Mouse (Mus musculus) monocyte, adult 2 months (primary cell): ENCODE data around the gene Pde11a.

Source experiments
- DNase-seq, 2 experiments: peaks; one replicate each; pipeline ENCODE4 v3.0.0; 2022; ENCODE audit warnings: low spot score in 2 of 2, low read depth in 1 of 2

Pde11a gene

GRCm38 (mm10) chr2:76059595-76059994 is 279.0 kb downstream of the Pde11a start:
- DNase-seq, result no peak

- DNase-seq, result no peak
Measured at GRCm38 (mm10) chr2:76058661-76059467, 279.7 kb downstream of the Pde11a start.

DNA sequence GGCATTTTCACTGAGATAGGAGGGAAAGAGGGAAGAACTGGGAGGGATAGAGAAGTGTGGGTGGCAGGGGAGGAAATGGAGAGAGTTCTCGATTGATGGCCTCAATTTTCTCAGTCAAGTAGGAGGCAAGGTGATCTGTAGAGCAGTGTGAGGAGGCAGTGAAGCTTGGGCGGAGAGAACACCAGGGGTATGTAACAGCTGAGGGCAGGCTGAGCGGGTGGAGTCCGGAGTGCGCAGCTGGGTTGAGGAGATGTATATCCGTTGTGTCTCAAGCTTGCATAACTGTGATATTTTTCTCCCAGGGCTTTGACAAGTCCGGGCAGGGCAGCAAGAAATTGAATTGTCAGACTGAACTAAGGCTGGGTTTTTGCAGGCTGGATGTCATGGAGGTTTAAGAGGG is 281.0 kb downstream of the Pde11a start:
- no peak for DNase-seq

DNA sequence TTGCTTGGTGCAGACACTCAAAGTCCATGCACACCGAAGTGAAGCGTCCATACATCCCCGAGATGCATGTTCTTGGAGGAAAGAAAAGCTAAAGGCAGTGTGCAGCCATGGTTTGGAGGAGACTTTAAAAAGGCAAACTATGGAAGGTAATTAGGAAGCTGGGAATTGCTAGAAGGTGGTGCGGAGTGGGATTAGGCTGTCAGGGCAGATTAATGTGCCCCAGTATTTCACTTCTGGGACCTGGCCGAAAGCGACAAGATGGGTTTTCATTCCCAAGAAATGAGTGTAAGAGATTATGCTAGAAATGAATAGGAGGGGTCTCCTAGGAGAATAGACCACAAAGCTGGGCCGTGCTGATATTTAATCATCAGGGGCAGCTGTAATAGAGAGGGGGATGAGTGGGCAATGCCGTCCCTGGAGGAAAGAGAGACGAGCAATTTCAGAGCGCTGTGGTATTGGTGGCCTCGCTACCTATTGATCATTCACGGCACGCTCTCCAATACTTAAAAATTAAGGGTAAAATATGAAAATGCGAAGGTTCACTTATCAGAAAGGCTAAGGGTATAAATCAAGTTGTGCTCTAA is 284.7 kb downstream of the Pde11a start:
- no peak for DNase-seq

DNA sequence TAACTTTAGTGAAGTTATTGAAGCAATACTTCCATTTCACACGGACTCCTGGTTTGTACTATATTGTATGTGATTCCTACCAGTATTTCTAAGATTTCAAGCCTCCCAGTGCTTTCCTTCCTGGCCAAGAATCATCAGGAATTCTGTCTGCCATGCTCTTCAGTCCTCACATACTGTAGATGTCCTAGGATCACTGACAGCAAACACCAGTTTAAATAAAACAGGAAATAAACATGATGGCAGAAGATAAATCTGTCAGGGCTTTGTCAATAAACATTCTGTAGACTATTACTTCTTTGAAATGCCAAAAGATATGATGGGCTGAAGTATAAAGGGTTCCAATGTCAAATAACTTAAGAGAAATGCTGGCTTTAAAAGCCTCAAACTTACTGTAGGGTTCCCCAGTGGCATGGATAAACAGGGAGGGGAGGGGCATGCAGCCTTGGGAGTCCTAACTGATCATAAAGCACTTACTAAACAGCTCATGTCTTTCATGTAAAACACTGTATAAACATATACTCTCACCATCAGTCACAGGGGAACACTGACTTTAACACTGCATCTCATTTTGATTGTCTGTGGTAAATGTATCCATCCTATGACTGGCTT is 285.6 kb downstream of the Pde11a start:
- no peak for DNase-seq

- DNase-seq, result no peak
Measured at GRCm38 (mm10) chr2:76051385-76051784, 287.2 kb downstream of the Pde11a start.

DNA sequence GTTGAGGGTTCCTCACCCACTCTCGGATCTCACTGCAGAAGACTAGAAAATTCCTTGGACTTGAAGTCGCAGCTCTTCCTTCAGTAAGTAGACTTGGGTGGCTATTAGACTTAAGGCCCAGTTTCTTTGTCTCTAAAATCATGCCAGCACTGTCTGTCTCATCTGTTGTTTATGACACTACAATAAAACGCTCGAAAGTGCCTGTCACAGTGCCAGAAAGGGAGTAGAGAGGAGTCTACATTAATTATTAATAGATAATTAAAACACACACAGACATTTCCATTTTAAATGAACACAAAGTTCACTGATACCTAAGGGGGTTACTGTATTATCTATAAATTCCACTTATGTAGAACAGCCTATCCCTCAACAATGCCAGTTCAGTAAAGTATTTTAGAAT is 287.7 kb downstream of the Pde11a start:
- no peak for DNase-seq

GRCm38 (mm10) chr2:76050092-76050491 is 288.5 kb downstream of the Pde11a start:
- DNase-seq, result no peak

DNA sequence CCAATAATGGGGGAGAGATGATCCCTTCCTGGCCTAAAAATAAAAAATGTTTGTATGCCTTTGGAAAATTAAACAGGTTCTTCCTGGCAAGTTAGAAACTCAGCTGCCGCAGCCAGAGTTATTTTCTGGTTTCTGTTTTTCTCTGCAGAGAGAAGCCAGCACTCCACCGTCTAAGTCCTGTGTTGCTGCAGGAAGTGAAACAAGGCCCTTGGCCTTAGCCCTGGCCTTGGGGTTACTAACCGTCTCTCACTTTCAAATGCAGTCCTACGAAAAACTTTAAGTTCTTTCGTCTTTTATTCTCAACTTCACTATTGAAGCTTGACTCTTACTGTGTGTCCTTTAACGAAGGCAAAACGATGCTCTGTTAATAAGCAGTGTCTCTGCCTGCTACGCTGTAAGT is 289.0 kb downstream of the Pde11a start:
- DNase-seq, result peak in 1 of 2 experiments; percentile 1

- no peak for DNase-seq
Measured at GRCm38 (mm10) chr2:76047740-76048139, 290.8 kb downstream of the Pde11a start.

- no peak for DNase-seq
Measured at GRCm38 (mm10) chr2:76042210-76042609, 296.4 kb downstream of the Pde11a start.

DNA sequence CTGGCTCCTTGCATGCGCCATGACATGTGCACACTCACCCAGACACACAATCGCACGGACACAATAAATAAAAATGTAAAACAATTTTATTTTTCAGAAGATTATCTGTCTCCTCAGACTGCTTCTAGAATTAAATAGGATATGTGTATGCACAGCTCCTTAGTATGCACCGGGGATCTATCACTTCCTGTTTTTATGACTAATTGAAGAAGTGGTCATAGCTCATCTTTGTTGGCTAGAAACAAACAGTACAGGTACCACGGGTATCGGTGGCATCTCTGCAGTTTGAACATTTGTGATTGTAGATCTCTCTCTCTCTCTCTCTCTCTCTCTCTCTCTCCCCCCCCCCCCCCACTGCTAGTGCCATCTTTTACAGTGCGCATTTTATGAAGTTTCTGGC is 298.5 kb downstream of the Pde11a start:
- DNase-seq, result no peak

GRCm38 (mm10) chr2:76030080-76030479 is 308.5 kb downstream of the Pde11a start:
- DNase-seq, result no peak

DNA sequence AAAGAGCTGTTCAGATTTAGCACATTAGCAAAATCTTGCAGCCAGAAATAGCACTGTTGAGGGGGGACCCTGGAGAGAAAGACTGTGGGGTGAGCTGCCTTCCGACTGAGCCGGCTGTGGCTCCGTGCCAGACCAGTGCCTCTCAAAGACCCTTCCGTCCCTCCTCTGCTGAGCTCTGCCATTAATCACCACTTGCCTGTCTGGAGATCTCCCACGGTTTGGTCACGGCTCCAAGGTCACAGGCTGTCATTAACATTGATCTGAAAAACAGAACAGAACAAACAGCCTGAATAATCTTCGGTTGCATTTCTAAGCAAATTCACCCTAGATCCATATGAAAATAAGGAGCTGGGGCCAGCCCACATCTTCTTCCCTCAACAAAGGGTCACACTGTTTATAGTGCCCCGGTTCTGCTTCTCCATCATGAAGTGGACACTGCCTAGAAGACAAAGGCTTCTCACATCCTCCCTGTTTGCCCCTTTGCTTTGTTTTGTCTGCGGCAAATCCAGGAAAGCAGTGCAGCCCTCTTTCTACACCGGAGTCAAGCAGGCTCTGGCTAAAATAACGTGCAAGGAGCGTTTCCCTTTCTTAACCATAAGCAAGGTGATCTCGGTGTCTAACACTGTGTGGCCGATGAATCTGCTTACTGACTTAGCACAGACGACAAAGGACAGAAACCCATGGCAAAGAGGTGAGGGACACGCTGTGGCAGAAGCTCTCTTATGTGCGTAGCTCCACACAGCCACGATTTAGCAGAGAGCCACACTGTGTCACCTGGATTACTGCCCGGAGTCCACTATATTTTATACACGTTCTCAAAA is 309.3 kb downstream of the Pde11a start:
- no peak for DNase-seq

DNA sequence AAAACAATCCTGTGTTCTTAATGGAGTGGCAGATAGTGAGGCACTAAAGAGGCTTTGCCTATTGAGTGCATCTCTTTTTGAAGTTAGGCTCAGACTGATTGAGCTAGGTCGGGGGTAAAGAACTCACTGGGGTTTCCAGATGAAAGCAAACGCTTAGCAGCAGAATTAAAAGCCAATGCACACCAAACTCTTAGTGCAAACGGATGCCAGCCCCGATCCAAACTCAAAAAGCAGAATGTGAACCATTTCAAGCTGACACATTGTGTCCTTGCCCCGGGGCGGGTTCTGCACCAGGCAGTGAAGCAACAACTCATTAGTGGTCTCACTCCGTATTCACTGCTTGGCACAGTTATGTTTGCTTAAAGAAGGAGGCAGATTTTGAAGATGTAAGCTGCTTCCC is 321.7 kb downstream of the Pde11a start:
- no peak for DNase-seq

DNA sequence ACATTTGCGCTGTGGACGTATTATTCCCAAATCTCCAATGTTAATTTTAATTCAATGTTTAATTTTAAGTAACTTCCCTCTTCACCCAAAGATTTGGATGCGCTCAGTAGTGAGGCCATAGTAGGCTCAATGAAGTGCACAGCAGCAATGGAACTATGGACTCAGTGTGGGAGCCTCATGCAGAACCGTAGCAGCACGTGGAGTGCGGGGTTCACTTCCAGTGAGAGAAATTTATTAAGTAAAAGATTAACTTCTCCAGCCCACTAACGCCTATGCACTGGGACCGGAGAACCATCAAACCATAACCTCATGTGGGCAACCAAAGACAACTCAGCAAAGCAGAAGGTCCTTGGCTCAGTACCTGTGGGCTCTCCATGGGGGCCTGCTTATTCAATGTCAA is 322.4 kb downstream of the Pde11a start:
- no peak for DNase-seq

DNA sequence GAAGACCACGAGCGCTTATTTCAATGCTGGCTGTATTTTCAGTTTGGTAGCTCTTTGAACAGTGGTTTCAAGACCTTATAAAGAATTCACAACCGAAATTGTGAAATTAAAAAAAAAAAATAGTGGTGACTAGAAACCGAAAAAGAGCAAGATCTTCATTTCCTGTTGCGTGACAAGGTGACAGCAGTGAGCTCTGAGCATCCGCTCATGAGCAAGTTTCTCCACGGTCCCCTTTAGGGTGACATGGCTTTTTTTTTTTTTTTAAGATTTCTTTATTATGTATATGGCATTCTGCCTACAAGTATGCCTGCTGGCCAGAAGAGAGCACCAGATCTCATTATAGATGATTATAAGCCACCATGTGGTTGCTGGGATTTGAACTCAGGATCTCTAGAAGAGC is 323.1 kb downstream of the Pde11a start:
- DNase-seq, result no peak

GRCm38 (mm10) chr2:76014659-76015058 is 323.9 kb downstream of the Pde11a start:
- DNase-seq, result no peak

DNA sequence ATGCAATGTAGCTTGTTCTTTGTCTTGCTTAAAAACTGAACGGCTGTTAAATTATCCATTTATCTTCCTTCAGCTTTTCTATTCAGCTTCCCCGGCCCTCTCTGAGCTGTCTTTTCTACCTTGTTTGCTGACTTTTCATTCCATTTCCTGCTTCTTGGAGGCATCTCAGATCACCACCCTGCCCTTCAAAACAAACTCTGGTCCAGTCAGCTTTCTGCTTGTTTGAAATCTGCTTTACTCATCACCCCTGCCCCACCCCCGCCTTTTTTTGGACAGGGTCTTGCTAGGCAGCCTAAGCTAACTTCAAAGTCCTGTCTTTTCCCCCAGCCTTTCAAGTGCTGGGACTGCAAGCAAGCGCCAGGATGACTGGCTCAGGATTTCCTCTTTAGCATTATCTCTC is 332.4 kb downstream of the Pde11a start:
- no peak for DNase-seq

GRCm38 (mm10) chr2:76002899-76003298 is 335.7 kb downstream of the Pde11a start:
- no peak for DNase-seq

DNA sequence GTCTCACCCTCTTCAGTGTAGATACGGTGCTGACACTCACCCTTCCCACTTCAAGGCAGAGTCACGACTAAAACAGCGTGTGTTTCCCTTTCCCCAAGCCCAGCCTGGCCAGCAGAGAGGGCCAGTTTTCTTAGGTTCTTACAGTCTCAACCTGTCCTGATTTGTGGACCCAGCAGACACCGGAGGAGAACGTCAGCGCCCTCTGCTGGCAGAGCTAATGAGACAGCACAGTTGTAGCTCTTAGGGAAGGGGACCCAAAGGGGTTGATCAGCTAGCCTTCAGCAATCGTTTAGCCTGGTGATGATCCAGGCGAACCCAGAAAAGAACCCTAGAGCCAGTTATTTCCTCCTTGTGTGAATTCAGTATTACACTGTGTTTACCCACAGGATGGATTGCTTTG is 337.2 kb downstream of the Pde11a start:
- DNase-seq, result peak in 1 of 2 experiments; percentile 32

DNA sequence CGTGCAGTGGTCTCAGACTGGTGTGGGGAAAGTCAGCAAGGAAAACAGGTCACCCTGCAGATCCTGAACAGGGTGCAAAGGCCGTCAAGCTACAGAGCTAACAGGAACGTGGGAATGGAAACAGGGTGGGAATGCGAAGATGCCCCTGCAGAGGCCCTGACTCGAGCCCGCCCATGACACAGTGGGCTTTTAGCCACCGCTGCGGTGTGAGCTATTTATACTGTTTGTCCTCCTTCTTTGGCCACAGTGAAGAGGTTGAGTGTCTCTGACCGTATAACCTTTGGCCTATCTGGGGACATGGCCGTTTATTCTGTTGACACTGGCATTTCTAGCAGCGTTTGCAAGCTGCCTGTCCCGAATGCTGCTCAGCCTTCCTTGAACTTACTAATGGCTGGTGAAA is 338.9 kb downstream of the Pde11a start:
- DNase-seq, result no peak
